Mouse (Mus musculus) bone marrow, adult 2 months (tissue): Measurements from ENCODE around the gene Wasf1.

ENCODE experiments used
- CTCF ChIP-seq: fragments of 200-500 bp; IDR thresholded peaks from 2 replicates; pipeline ENCODE4 v1.5.1; 2011; ENCODE audit warnings: low read length, control low read depth; ENCODE audit not compliant: control insufficient read depth, insufficient read depth
- POLR2A ChIP-seq: fragments of 200-500 bp; IDR thresholded peaks from 2 replicates; pipeline ENCODE4 v1.6.1; 2011; ENCODE audit warnings: low read depth, mild to moderate bottlenecking, control low read depth, low read length, borderline replicate concordance; ENCODE audit not compliant: control insufficient read depth

DNA sequence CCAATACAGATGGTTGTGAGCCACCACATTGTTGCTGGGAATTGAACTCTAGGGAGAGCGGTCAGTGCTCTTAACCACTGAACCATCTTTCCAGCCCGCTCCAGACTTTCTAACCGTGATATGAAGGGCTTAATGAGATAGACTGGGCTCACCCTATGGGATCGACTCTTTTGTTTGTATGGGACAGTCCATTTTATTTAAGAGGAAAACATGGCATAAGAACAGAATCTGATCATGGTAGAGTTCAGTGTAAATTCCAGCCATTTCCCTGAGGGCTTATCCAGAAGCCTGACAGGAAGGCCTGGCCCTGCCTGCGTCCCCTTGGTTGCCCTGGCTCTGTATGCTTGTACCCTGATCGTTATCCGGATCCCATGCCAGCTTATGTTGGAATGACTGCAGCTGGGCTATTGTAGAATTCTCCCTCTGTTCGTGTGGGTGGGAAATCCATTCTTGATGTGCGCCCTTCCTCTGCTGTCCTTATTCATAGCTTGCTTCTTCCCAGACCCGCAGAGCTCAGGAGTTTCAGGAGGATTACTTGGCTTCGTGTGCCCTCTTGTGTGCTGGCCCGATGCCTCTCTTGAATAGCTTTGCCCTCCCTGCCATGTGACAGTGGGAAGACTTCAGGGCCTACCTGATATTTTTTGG, 87.4 kb downstream of the Wasf1 start:
- TF ChIP-seq POLR2A (no peak), CTCF (no peak)
